In the genomic region with DNA sequence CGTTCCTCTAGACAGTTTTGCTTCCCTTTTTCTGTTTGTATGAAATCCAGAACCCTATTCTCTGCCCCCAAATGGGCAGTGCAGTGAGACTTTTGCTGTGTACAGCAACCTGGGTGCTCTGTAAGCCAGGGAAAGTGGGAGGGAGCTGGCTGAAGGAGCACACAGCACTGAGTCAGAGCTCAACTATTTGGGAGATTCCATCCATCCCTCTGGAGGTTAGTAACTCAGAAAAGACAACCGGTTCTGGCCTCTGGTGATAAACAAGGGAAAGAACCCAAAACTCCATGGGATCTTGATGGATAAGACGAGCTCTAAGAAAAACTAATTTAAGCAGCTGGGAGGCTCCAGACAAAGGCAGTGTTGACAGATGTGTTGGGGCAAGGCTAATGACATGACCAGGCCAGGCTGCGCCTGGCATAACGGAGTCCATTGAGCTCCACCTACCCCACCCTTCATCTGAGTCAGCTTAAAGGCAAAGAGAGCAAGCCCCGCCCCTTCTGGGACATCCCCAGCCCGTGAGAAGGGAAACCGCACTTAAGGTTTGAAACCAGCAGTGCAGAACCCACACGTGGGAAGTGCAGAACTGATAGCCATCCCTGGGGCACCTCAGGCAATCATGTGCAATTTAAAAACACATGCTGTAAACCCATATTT, we compare ENCODE assay signal across 8 mouse cellular contexts. TPM values are rescaled to one million over a fixed set of nuclear protein-coding genes. Genes with fewer than 3 reads are reported as not detected.
DNase-seq lines count a peak whose midpoint lies in the region; ATAC-seq lines count a peak whose summit lies in the region.

No protein-coding gene starts in this region.

- H3K4me3 ChIP-seq in intestine, embryonic 15.5 days (replicated peaks), result no peak overlapping the region

- no peak overlapping the region for H3K4me2 ChIP-seq in intestine, embryonic 15.5 days (replicated peaks)

- H3K27me3 ChIP-seq in intestine, embryonic 15.5 days (replicated peaks), result no peaks in the 10 kb centered on the region

- WGBS in intestine, embryonic 15.5 days, result 32% methylated on average over 9 of the region's 9 CpGs

- peak; percentile 43 to 74 for DNase-seq in urinary bladder, adult 18-20 months (ENCODE audit: low spot score in 2 of 2)
- DNase-seq in urinary bladder, postnatal 10 days (ENCODE audit: low spot score), result no peak
- DNase-seq in gastrocnemius, adult 18-20 months (ENCODE audit: low spot score), result peak; percentile 40
- DNase-seq in lung, postnatal 4 days, result peak; percentile 43 to 46
- peak; percentile 10 for DNase-seq in testis, postnatal 14 days (ENCODE audit: low spot score)
- no peak for DNase-seq in left cerebral cortex, postnatal 10 days (ENCODE audit: extremely low spot score in 1 of 2, low spot score in 2 of 2)
- DNase-seq in frontal cortex, postnatal 25 days (ENCODE audit: low spot score in 2 of 2), result no peak

- H3K4me1 ChIP-seq in intestine, embryonic 15.5 days (replicated peaks), result peaks cover 3% of the 10 kb centered on the region; the same call in 1 of the 2 replicates

- ATAC-seq in intestine, embryonic 15.5 days, result peak; percentile 78

- no peaks in the 10 kb centered on the region for H3K36me3 ChIP-seq in intestine, embryonic 15.5 days

- intact Hi-C loops in left cerebral cortex, postnatal 10 days (cut with DNase I), result no loop called here

- H3K9ac ChIP-seq in intestine, embryonic 15.5 days, result no peak overlapping the region

- no peaks in the 10 kb centered on the region for H3K9me3 ChIP-seq in intestine, embryonic 15.5 days

- H3K27ac ChIP-seq in intestine, embryonic 15.5 days, result no peak overlapping the region

RNA-seq across cellular contexts. Expression of gene Nckap5, which starts 13.1 kb away (rescaled TPM):
- under 1 TPM; 0.87 to 0.97 TPM for total RNA-seq in gastrocnemius, adult 18-20 months (2021)
- polyA plus RNA-seq in intestine, embryonic 15.5 days (2015; fragmentation: Nextera tagmentation; extraction: Ambion mirVana), result 11.4 TPM in 2 replicates
- 1 to 10 TPM; 8.1 to 9.4 TPM for total RNA-seq in left cerebral cortex, postnatal 10 days (2021)

Comparison
In these comparisons a context has a peak if more than half of its experiments do, and no peak if none do; other contexts are left out.
1. DNase-seq: peak in urinary bladder, adult 18-20 months (2 of 2), gastrocnemius, adult 18-20 months (single experiment), lung, postnatal 4 days (2 of 2) and testis, postnatal 14 days (single experiment); none in urinary bladder, postnatal 10 days (single experiment), left cerebral cortex, postnatal 10 days (0 of 2) and frontal cortex, postnatal 25 days (0 of 2).
2. RNA of gene Nckap5, which starts 13.1 kb away (total RNA-seq): 8.1 to 9.4 TPM in left cerebral cortex, postnatal 10 days; 0.87 to 0.97 TPM in gastrocnemius, adult 18-20 months; every median in the first group is over 4 times any median in the second.